Mouse (Mus musculus) T-helper 1 cell (primary cell): Measurements from ENCODE around the gene Gm20852.
"Not testable (repeated sequence)": the region's sequence is repeated elsewhere in the genome, so short reads cannot be mapped to it uniquely, and the experiment has no call there.

Source experiments
- in situ Hi-C: fragments of 300-600 bp; cut with MboI, MseI; formaldehyde crosslinking; loops from one replicate; pipeline ENCODE4 v1.15.1; 2025; ENCODE audit warnings: high pct_unique_total_duplicates

The Gm20852 gene

DNA sequence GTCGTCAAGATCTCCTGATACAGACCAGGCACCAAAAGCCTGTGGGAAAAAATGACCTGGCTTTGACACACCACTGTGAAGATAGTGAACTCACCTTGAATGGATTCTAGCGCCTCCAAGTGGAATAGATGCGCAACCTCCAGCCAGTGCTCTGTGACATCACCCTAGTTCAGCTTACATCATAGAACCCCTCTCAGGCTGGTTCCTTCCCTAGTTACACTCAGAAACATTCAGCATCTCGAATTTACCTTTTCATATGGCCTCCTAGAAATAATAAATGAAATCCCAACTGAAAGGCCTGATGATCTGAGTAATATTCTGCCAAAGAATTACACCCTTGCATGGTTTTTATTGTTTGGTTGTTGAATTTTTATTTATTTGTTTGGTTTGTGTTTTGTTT lies at the start of gene Gm20852:
Gene Gm20852 (minus strand): TSS at position 101 of the 400 bp plus-strand sequence.
- in situ Hi-C loops = not testable (repeated sequence)
